Mouse (Mus musculus): ENCODE measurements at regions not wholly inside any gene's neighbourhood (a gene's known extent, or its start where the extent isn't known, plus 50 kb on each side); places are given as distances from the start of the nearest gene placed in this dataset.

DNA sequence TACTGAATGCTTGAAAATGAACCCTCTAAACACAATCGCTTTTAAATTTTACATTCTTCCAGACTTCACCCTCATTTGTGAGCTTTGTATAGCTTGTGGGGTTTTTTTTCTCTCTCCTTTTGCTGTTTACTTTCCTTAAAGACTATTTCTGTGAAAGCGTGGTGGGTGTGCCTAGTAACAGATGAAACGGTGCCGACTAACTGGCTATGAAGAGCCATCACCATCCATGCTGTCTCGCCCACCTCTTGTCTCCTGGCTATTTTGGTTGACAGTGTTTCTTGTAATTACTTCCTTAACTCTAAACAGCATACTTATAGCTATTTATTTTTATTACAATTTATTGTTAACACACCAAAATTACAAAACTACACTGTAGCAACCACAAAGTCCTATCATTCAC, 85.6 kb upstream of the Slc35f3 start:
- TF ChIP-seq MAFK (IDR thresholded peaks at IDR 0.05; ENCODE audit: insufficient read depth, low read depth, low read length) = no peak
- TF ChIP-seq ZC3H11A (IDR thresholded peaks at IDR 0.05; ENCODE audit: borderline replicate concordance, low read depth, low read length) = no peak
- no peak for TF ChIP-seq HCFC1 (IDR thresholded peaks at IDR 0.05; ENCODE audit: borderline replicate concordance, insufficient read depth, low read length)
- no peak for TF ChIP-seq ZNF384 (IDR thresholded peaks at IDR 0.05; ENCODE audit: low read depth, low read length)
